Mouse (Mus musculus): ENCODE results near the gene Gm9837.

DNA sequence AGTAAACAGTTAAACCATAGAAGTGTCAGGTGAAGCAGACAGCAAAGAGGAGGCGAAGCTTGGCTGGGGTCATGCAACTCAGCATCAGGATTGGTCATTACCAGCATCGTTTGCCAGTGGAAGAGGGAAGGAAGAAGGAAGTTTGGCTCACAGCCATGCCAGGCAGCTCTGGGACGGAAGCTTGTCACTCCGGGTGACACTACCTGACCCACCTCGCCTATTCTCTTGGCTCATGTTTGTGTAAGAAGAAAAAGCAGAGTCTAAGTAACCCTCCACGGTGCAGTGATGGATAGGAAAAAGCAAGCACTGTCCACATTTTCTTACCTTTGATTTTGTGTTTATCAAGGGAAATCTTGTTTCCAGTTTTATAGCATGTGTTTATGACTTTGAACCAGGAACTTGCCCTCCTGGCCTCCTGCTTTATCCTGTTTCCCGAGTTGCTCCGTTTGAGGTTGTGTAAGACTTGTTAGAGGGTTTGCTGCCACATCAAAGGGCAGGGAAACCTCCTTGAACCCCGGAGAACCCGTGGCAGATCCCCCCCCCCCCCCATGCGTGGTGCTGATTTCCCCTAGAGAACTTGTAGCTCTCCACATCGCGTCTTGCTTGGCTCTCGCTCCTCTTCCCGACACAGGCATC, 20.1 kb downstream of the Gm9837 start:
- no peak for TF ChIP-seq CTCF (IDR thresholded peaks at IDR 0.05; ENCODE audit: extremely low read depth, insufficient read length, insufficient replicate concordance, low read depth, low read length)
- TF ChIP-seq POLR2A (IDR thresholded peaks at IDR 0.05; ENCODE audit: low read depth, low read length), result no peak

Measured in small intestine, adult 2 months (tissue).